Mouse (Mus musculus) limb, embryonic 12.5 days (tissue): ENCODE measurements around the gene Tmem150a. TPM values are rescaled to one million over a fixed set of nuclear protein-coding genes. Genes with fewer than 3 reads are reported as not detected.

Experiments used
- ATAC-seq: fragments of 200-750 bp; cut with Nextera tagmentation; 2 replicates; pipeline ENCODE4 v1.8.0; 2017; ENCODE audit warnings: low read depth, moderate TSS enrichment; ENCODE audit not compliant: insufficient number of reproducible peaks, insufficient read depth, low FRiP score, low TSS enrichment
- H3K27ac ChIP-seq: fragments of 300-500 bp; sonication (generic); 2 replicates; pipeline ENCODE4 v1.5.1; 2016; ENCODE audit warnings: mild to moderate bottlenecking, moderate library complexity
- H3K27me3 ChIP-seq: fragments of 300-500 bp; sonication (generic); 2 replicates; pipeline ENCODE4 v1.6.1; 2016; ENCODE audit warnings: mild to moderate bottlenecking, moderate library complexity
- H3K36me3 ChIP-seq: fragments of 300-500 bp; sonication (generic); 2 replicates; pipeline ENCODE4 v1.6.1; 2016; ENCODE audit warnings: mild to moderate bottlenecking, moderate library complexity
- H3K4me1 ChIP-seq: fragments of 300-500 bp; sonication (generic); replicated peaks from 2 replicates; pipeline ENCODE4 v1.6.1; 2016
- H3K4me2 ChIP-seq: fragments of 300-500 bp; sonication (generic); 2 replicates; pipeline ENCODE4 v1.6.1; 2016; ENCODE audit warnings: mild to moderate bottlenecking, moderate library complexity
- H3K4me3 ChIP-seq: fragments of 300-500 bp; sonication (generic); replicated peaks from 2 replicates; pipeline ENCODE4 v1.5.1; 2016; ENCODE audit warnings: mild to moderate bottlenecking
- H3K9ac ChIP-seq: fragments of 300-500 bp; sonication (generic); replicated peaks from 2 replicates; pipeline ENCODE4 v1.6.1; 2016; ENCODE audit warnings: mild to moderate bottlenecking, moderate library complexity
- H3K9me3 ChIP-seq: fragments of 300-500 bp; sonication (generic); 2 replicates; pipeline ENCODE4 v1.6.1; 2016; ENCODE audit warnings: mild to moderate bottlenecking, moderate library complexity
- WGBS: fragments of 180-500 bp; shearing (Covaris S2); methylation state at CpG from one replicate; pipeline ENCODE4 v1.1.7; 2016; 5-methylcytosine and 5-hydroxymethylcytosine counted together
- polyA plus RNA-seq: library from polyadenylated mRNA; unstranded; fragments of >200 nt; fragmentation: Nextera tagmentation; extraction: Ambion mirVana; gene quantifications from 2 replicates; pipeline ENCODE4 v1.2.1, GENCODE M21; 2016

Tmem150a gene
- polyA plus RNA-seq, 1 experiment from 2014 or later: 8.8 TPM

- under 1% methylated on average over 5 of the region's 5 CpGs for WGBS
- Histone ChIP-seq H3K4me2 (no peak overlapping the region), H3K4me3 (no peak overlapping the region), H3K27me3 (no peaks in the 10 kb centered on the region; the same call in 1 of the 2 replicates), H3K9ac (no peak overlapping the region), H3K36me3 (no peaks in the 10 kb centered on the region), H3K4me1 (no peaks in the 10 kb centered on the region), H3K9me3 (no peaks in the 10 kb centered on the region), H3K27ac (no peak overlapping the region)
- peak; percentile 39; the same call in 1 of the 2 replicates for ATAC-seq
Observed at GRCm38 (mm10) chr6:72407119-72407518, 51.9 kb downstream of the Tmem150a start.

Other genes with a start within 250 kb of the Tmem150a start
- 30.7 and 30.8 TPM in 2 replicates for gene Atoh8, start 119.9 kb upstream of the Tmem150a start, polyA plus RNA-seq
- not detected in 2 replicates for gene Sftpb, start 50.8 kb upstream of the Tmem150a start, polyA plus RNA-seq
- 62.7 and 71.3 TPM in 2 replicates for gene Usp39, start 10.3 kb upstream of the Tmem150a start, polyA plus RNA-seq
- gene 0610030E20Rik, start 8.1 kb upstream of the Tmem150a start, polyA plus RNA-seq: 25.8 and 29.2 TPM in 2 replicates
- gene Rnf181, start 11.5 kb downstream of the Tmem150a start, polyA plus RNA-seq: 89.1 and 93.4 TPM in 2 replicates
- 13.9 and 17.3 TPM in 2 replicates for gene Vamp5, start 25.0 kb downstream of the Tmem150a start, polyA plus RNA-seq
- 105 and 106 TPM in 2 replicates for gene Vamp8, start 35.3 kb downstream of the Tmem150a start, polyA plus RNA-seq
- 34.0 TPM in 2 replicates for gene Ggcx, start 58.9 kb downstream of the Tmem150a start, polyA plus RNA-seq
- gene Mat2a, start 84.1 kb downstream of the Tmem150a start, polyA plus RNA-seq: 408 and 461 TPM in 2 replicates
- gene Sh2d6, start 166.3 kb downstream of the Tmem150a start, polyA plus RNA-seq: 0.18 TPM in 2 replicates
- gene Capg, start 188.9 kb downstream of the Tmem150a start, polyA plus RNA-seq: 26.2 and 27.4 TPM in 2 replicates
- gene Elmod3, start 243.0 kb downstream of the Tmem150a start, polyA plus RNA-seq: 14.8 and 15.2 TPM in 2 replicates
- 10.8 and 12.4 TPM in 2 replicates for gene Retsat, start 243.0 kb downstream of the Tmem150a start, polyA plus RNA-seq